Mouse (Mus musculus) kidney, postnatal 0 days (tissue): ENCODE data around the gene Tox3. TPM values are rescaled to one million over a fixed set of nuclear protein-coding genes. Genes with fewer than 3 reads are reported as not detected.

Experiments
- ATAC-seq: fragments of 200-750 bp; cut with Nextera tagmentation; replicated peaks from 2 replicates; pipeline ENCODE4 v1.8.0; 2017; ENCODE audit warnings: low read depth, moderate number of reproducible peaks, moderate TSS enrichment, moderate library complexity; ENCODE audit not compliant: low FRiP score
- DNase-seq: peaks from one replicate; pipeline ENCODE4 v3.0.0-alpha.2; 2016; ENCODE audit warnings: low spot score
- H3K27ac ChIP-seq: fragments of 300-500 bp; sonication (generic); 2 replicates; pipeline ENCODE4 v1.5.1; 2014; ENCODE audit warnings: mild to moderate bottlenecking
- H3K27me3 ChIP-seq: fragments of 300-500 bp; sonication (generic); 2 replicates; pipeline ENCODE4 v1.6.1; 2014; ENCODE audit warnings: low read length, mixed read lengths; ENCODE audit not compliant: insufficient read depth
- H3K36me3 ChIP-seq: fragments of 300-500 bp; sonication (generic); 2 replicates; pipeline ENCODE4 v1.6.1; 2014; ENCODE audit warnings: low read length, mixed read lengths; ENCODE audit not compliant: insufficient read depth
- H3K4me1 ChIP-seq: fragments of 300-500 bp; sonication (generic); replicated peaks from 2 replicates; pipeline ENCODE4 v1.6.1; 2014; ENCODE audit warnings: antibody characterized with exemption, low read length, mixed read lengths; ENCODE audit not compliant: insufficient read depth
- H3K4me2 ChIP-seq: fragments of 300-500 bp; sonication (generic); 2 replicates; pipeline ENCODE4 v1.6.1; 2014; ENCODE audit warnings: mild to moderate bottlenecking, low read length, moderate library complexity, mixed read lengths
- H3K4me3 ChIP-seq: fragments of 300-500 bp; sonication (generic); replicated peaks from 2 replicates; pipeline ENCODE4 v1.5.1; 2014; ENCODE audit warnings: low read depth, low read length
- H3K9ac ChIP-seq: fragments of 300-500 bp; sonication (generic); 2 replicates; pipeline ENCODE4 v1.6.1; 2014; ENCODE audit warnings: low read depth, low read length
- H3K9me3 ChIP-seq: fragments of 300-500 bp; sonication (generic); replicated peaks from 2 replicates; pipeline ENCODE4 v1.6.1; 2016; ENCODE audit warnings: low read length, inconsistent platforms, mixed read lengths
- CTCF ChIP-seq: IDR thresholded peaks from 2 replicates; pipeline ENCODE4 v1.5.1; 2016; ENCODE audit warnings: antibody characterized with exemption, low read depth, mild to moderate bottlenecking, moderate library complexity
- WGBS: fragments of 180-500 bp; shearing (Covaris S2); extraction: QIAGEN DNeasy Blood & Tissue Kit; methylation state at CpG from one replicate; pipeline ENCODE4 v1.1.7; 2014; 5-methylcytosine and 5-hydroxymethylcytosine counted together
- polyA plus RNA-seq: library from polyadenylated mRNA; unstranded; fragments of >200 nt; fragmentation: Nextera tagmentation; extraction: Ambion mirVana; gene quantifications from 2 replicates; pipeline ENCODE4 v1.2.1, GENCODE M21; 2015

The Tox3 gene
- polyA plus RNA-seq, 1 experiment from 2014 or later, result 20.7 TPM

DNA sequence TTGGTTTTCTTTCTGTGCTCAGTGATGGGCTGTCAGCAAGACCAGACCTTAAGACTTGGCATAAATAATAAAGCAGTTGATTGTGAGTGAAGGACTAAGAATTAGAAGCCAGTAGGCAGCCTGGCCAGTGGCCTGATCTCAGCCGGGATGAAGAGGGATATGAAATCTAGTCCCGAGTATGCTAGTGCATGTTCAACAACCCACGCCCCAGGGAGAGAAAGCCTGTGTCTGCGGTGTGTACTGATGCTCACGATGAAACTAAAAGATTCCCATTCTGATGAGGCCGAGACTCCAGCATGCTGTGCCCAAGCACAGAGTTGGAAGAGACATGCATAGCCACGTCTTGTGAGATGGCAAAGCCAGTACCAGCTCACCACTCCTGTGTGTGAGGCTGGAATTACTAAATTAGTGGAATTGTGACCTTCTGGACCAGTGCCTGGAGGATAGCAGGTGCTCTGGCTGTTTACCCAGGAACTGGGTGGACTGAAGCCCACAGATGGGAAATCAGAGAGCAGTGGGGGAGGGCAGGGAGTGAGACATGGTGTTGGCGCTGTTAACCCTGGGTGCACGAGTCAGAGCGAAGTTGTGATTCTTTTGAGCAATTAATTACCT lies 23.6 kb upstream of the Tox3 start:
- Histone ChIP-seq H3K4me1 (no peaks in the 10 kb centered on the region), H3K27ac (no peak overlapping the region), H3K9me3 (no peaks in the 10 kb centered on the region), H3K4me2 (no peak overlapping the region), H3K36me3 (no peaks in the 10 kb centered on the region), H3K27me3 (no peaks in the 10 kb centered on the region), H3K9ac (no peak overlapping the region), H3K4me3 (no peak overlapping the region)
- TF ChIP-seq CTCF, result no peak
- 67% methylated on average over 10 of the region's 10 CpGs for whole genome bisulfite sequencing
- no peak for ATAC-seq
- peak; percentile 25 for DNase-seq

- DNase-seq, result no peak
- no peak for TF ChIP-seq CTCF
- no peak overlapping the region for H3K9ac ChIP-seq
- no peak overlapping the region for H3K4me2 ChIP-seq
- no peaks in the 10 kb centered on the region for H3K36me3 ChIP-seq
- no peak overlapping the region for H3K27ac ChIP-seq
- no peaks in the 10 kb centered on the region for H3K27me3 ChIP-seq
- H3K9me3 ChIP-seq, result no peaks in the 10 kb centered on the region
- 6% methylated on average over 3 of the region's 3 CpGs for WGBS
- no peak overlapping the region for H3K4me3 ChIP-seq
- no peak for ATAC-seq
- no peaks in the 10 kb centered on the region for H3K4me1 ChIP-seq
Measured at GRCm38 (mm10) chr8:90369876-90370275, 21.7 kb upstream of the Tox3 start.

DNA sequence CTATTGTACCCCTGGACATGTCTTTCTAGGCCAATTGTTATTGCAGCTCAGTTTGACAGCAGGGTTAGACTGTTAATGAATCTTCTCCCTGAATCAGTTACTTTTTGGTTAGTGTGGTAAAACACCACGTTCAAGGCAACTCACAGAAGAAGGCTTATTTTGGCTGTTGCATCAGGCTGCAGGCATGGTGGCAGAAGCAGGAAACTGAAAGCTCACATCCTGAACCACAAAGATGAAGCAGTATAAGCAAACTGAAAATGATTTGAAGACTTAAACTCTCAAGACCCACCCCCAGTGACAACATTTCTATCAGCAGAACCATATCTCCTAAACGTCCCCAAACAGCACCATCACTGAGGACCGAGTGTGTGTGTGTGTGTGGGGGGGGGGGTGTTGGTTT lies 8.6 kb upstream of the Tox3 start:
- H3K9ac ChIP-seq, result no peak overlapping the region
- DNase-seq, result no peak
- no peak for TF ChIP-seq CTCF
- no peaks in the 10 kb centered on the region for H3K9me3 ChIP-seq
- WGBS, result 62% methylated on average over 3 of the region's 3 CpGs
- H3K4me3 ChIP-seq, result no peak overlapping the region
- H3K27me3 ChIP-seq, result no peaks in the 10 kb centered on the region
- no peak overlapping the region for H3K27ac ChIP-seq
- no peak overlapping the region for H3K4me2 ChIP-seq
- no peak for ATAC-seq
- H3K4me1 ChIP-seq, result no peaks in the 10 kb centered on the region
- no peaks in the 10 kb centered on the region for H3K36me3 ChIP-seq

GRCm38 (mm10) chr8:90354782-90355181 lies 6.6 kb upstream of the Tox3 start:
- ATAC-seq (no peak), DNase-seq (no peak)
- no peak overlapping the region for H3K27ac ChIP-seq
- H3K9me3 ChIP-seq, result no peaks in the 10 kb centered on the region
- no peaks in the 10 kb centered on the region for H3K36me3 ChIP-seq
- H3K27me3 ChIP-seq, result no peaks in the 10 kb centered on the region
- no peak overlapping the region for H3K9ac ChIP-seq
- no peak overlapping the region for H3K4me2 ChIP-seq
- TF ChIP-seq CTCF, result no peak
- WGBS, result 87% methylated on average over 3 of the region's 3 CpGs
- no peaks in the 10 kb centered on the region for H3K4me1 ChIP-seq
- H3K4me3 ChIP-seq, result no peak overlapping the region

GRCm38 (mm10) chr8:90353960-90354540 lies 5.9 kb upstream of the Tox3 start:
- no peak for ATAC-seq

DNA sequence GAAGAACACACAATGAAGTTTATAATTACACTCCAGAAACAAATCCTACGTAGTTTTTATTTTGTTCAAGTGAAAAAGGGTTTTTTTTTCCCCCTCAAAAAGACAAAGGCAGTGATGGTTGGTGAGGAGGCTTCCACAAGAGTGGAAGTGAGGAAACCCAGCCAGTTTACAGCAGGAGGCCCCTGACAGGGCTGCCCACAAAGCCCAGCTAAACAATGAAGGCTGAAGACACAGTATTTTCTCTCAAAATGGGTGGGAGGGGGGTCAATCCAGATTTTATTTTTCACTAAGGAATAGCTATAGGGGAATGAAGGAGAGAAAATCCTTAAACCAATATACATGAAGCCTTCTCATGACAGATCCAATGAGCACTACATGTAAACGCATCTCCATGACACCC lies 5.4 kb upstream of the Tox3 start:
- no peaks in the 10 kb centered on the region for H3K27me3 ChIP-seq
- no peaks in the 10 kb centered on the region for H3K4me1 ChIP-seq
- no peaks in the 10 kb centered on the region for H3K9me3 ChIP-seq
- no peak for ATAC-seq
- no peak overlapping the region for H3K4me3 ChIP-seq
- no peak overlapping the region for H3K27ac ChIP-seq
- DNase-seq, result no peak
- no peak overlapping the region for H3K9ac ChIP-seq
- TF ChIP-seq CTCF, result no peak
- 71% methylated on average over 2 of the region's 2 CpGs for WGBS
- no peak overlapping the region for H3K4me2 ChIP-seq
- no peaks in the 10 kb centered on the region for H3K36me3 ChIP-seq

More at GRCm38 (mm10) chr8:90353960-90354540, 5.9 kb upstream of the Tox3 start:
- no peak overlapping the region for H3K27ac ChIP-seq
- H3K4me3 ChIP-seq, result no peak overlapping the region
- DNase-seq, result no peak
- H3K9ac ChIP-seq, result no peak overlapping the region
- H3K36me3 ChIP-seq, result no peaks in the 10 kb centered on the region
- no peak overlapping the region for H3K4me2 ChIP-seq
- no peaks in the 10 kb centered on the region for H3K4me1 ChIP-seq
- no peaks in the 10 kb centered on the region for H3K9me3 ChIP-seq
- H3K27me3 ChIP-seq, result no peaks in the 10 kb centered on the region
- TF ChIP-seq CTCF, result no peak
- 64% methylated on average over 16 of the region's 16 CpGs for WGBS

GRCm38 (mm10) chr8:90352991-90353390 lies 4.8 kb upstream of the Tox3 start:
- ATAC-seq (no peak), DNase-seq (no peak)
- Histone ChIP-seq H3K4me2 (no peak overlapping the region), H3K36me3 (no peaks in the 10 kb centered on the region), H3K4me3 (no peak overlapping the region), H3K9me3 (no peaks in the 10 kb centered on the region), H3K27ac (no peak overlapping the region), H3K4me1 (no peaks in the 10 kb centered on the region), H3K9ac (no peak overlapping the region), H3K27me3 (no peaks in the 10 kb centered on the region)
- no peak for TF ChIP-seq CTCF
- 77% methylated on average over 2 of the region's 2 CpGs for WGBS
